Mouse (Mus musculus) midbrain, embryonic 10.5 days (tissue): ENCODE measurements around the gene Csf2rb2. TPM values are rescaled to one million over a fixed set of nuclear protein-coding genes. Genes with fewer than 3 reads are reported as not detected.
"Not testable (repeated sequence)": the region's sequence is repeated elsewhere in the genome, so short reads cannot be mapped to it uniquely, and the experiment has no call there.

Source experiments
- DNase-seq: peaks from one replicate; pipeline ENCODE4 v3.0.0-alpha.2; 2017; ENCODE audit warnings: low spot score
- H3K27ac ChIP-seq: fragments of 300-500 bp; sonication (generic); replicated peaks from 2 replicates; pipeline ENCODE4 v1.5.1; 2016; ENCODE audit warnings: mild to moderate bottlenecking
- H3K27me3 ChIP-seq: fragments of 300-500 bp; sonication (generic); 2 replicates; pipeline ENCODE4 v1.6.1; 2016; ENCODE audit warnings: low read depth, mild to moderate bottlenecking; ENCODE audit not compliant: poor library complexity, severe bottlenecking
- H3K36me3 ChIP-seq: fragments of 300-500 bp; sonication (generic); 2 replicates; pipeline ENCODE4 v1.6.1; 2016; ENCODE audit warnings: mild to moderate bottlenecking, moderate library complexity
- H3K4me1 ChIP-seq: fragments of 300-500 bp; sonication (generic); 2 replicates; pipeline ENCODE4 v1.6.1; 2016
- H3K4me3 ChIP-seq: fragments of 300-500 bp; sonication (generic); 2 replicates; pipeline ENCODE4 v1.5.1; 2016; ENCODE audit warnings: mild to moderate bottlenecking, moderate library complexity
- H3K9me3 ChIP-seq: fragments of 300-500 bp; sonication (generic); replicated peaks from 2 replicates; pipeline ENCODE4 v1.6.1; 2016; ENCODE audit warnings: mild to moderate bottlenecking
- WGBS: fragments of 180-500 bp; shearing (Covaris S2); methylation state at CpG from one replicate; pipeline ENCODE4 v1.1.7; 2016; 5-methylcytosine and 5-hydroxymethylcytosine counted together
- polyA plus RNA-seq: library from polyadenylated mRNA; unstranded; fragments of >200 nt; fragmentation: Nextera tagmentation; extraction: Ambion mirVana; gene quantifications from 2 replicates; pipeline ENCODE4 v1.2.1, GENCODE M21; 2016

Csf2rb2 gene
- polyA plus RNA-seq, 1 experiment from 2014 or later: 0.37 TPM

DNA sequence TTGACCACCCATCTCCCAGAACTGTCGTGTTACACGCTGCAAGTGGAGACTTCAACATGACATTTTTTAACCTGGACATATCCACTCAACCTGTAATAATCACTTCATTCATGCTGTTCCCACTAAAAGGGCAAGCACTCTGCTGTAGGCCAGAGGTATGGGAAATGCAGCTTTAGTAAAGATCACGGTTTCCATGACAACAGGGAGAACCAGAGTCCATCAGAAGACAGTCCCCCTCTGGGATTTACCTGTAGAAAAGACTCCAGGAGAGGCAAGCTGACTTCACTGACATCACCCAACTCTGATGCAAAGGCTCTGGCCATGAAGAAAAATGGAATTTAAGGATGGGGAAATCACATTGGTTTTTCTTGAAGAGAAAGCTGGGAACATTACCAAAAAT lies 42.2 kb downstream of the Csf2rb2 start:
- no peak for DNase-seq

DNA sequence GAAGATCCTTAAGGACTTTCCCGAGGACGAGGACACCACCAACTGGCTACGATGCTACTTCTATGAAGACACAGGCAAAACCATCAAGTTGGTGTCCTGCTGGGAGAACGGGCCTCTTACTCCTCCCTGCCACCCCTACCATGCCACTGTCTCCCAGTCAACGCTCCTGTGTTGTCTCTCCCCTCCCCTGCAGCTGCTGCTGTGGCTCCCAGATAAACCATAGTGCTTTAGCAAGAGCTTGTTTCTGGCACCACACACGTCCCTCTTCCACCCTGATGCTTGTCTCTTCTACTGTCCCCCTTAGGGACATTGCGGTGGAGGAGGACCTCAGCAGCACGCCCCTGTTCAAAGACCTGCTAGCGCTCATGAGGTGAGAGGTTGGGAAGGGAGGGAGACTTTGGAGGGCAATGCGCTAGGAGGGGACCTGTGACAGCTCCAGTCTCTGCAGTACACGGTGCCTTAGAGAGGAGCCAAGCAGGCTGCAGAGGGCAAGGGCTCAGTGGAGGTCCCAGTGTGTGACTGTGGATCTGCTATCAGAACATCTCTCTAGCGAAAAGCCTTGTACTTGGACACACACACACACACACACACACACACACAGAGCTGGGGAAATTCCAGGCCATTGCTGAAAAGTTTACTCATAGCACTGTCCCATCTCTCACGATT lies 44.7 kb downstream of the Csf2rb2 start:
- Histone ChIP-seq H3K27me3 (no peaks in the 10 kb centered on the region), H3K9me3 (no peaks in the 10 kb centered on the region), H3K27ac (no peak overlapping the region; the same call in 1 of the 2 replicates), H3K4me1 (peaks cover 4% of the 10 kb centered on the region), H3K4me3 (no peak overlapping the region), H3K36me3 (no peaks in the 10 kb centered on the region)
- no peak for DNase-seq
- 78% methylated on average over 13 of the region's 13 CpGs for WGBS

More for the DNA sequence above, 42.2 kb downstream of the Csf2rb2 start:
- Histone ChIP-seq H3K27ac (no peak overlapping the region), H3K9me3 (no peaks in the 10 kb centered on the region), H3K4me3 (no peak overlapping the region), H3K27me3 (no peaks in the 10 kb centered on the region), H3K36me3 (no peaks in the 10 kb centered on the region), H3K4me1 (peaks cover 4% of the 10 kb centered on the region)
- 82% methylated on average over 3 of the region's 3 CpGs for WGBS

DNA sequence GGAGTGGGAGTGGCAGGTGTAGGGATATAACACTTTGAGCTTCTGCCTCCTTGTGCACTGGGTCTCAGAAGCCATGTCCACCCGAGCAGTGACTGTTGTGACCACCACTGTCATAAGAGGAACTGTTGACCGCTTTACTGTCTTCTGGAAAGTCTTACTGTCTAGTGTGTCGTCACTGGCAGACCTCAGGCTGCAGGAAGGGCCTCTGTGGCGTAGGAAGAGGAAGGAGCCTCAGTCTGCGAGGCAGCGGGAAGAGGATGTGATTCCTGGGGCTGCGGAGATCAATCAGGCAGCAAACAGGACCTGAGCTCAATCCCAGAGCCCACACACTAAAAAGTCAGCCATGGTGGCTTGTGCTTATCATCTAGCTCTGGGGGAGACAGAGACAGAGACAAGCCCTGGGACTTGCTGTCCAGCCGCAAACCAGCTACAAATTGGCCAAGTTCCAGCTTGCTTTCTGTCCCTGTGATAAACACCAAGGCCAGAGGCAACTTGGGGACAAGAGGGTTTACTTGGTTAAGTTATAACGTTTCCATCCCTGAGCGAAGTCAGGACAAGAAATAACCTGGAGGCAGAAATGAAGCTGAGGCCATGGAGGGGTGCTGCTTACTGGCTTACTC lies 47.2 kb downstream of the Csf2rb2 start:
- Histone ChIP-seq H3K27me3 (0 out of 2 replicates have a peak, but pooled peaks cover 4% of the 10 kb centered on the region), H3K9me3 (no peaks in the 10 kb centered on the region), H3K27ac (0 out of 2 replicates have a peak overlapping the region, but pooled peaks have one; percentile 25), H3K36me3 (no peaks in the 10 kb centered on the region), H3K4me3 (no peak overlapping the region), H3K4me1 (peaks cover 5% of the 10 kb centered on the region)
- DNase-seq: no peak
- WGBS: 84% methylated on average over 10 of the region's 10 CpGs

DNA sequence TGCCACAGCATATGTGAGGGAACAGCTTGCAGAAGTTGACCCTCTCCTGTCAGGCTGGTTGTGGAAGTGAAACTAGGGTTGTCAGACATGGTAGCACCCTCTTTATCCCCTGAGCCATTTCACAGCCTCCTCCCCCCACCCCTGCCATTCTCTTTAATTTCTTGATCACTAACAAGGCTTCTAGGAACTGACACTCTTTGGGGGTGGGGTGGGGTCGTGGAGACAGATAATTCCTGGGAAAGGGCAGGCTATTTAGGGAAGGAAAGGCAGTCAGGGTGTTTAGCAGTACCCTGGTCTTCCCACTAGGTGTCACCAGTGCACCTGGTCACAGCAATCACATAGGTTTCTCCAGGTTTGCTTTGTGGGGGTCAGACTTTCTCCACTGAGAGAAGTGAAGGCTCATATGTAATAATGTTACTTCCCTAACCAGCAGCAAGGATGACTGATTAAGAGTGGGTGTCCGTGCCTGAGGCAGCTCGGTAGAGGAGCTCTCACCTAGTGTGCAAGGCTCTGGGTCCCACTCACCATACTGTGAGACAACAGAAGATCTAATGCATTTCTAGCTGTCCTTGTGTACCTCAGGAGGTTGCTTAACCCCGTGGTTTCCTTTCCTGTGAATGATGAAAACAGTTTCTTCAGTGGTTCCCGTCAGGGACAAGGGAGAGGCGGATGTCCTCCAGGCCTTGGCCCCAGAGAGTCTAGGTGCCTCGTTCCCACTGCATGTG lies 48.0 kb downstream of the Csf2rb2 start:
- Histone ChIP-seq H3K9me3 (no peaks in the 10 kb centered on the region), H3K27me3 (0 out of 2 replicates have a peak, but pooled peaks cover 4% of the 10 kb centered on the region), H3K27ac (peak overlapping the region; percentile 25; the same call in 1 of the 2 replicates), H3K36me3 (no peaks in the 10 kb centered on the region), H3K4me1 (peaks cover 5% of the 10 kb centered on the region), H3K4me3 (no peak overlapping the region)
- DNase-seq: peak; percentile 62
- WGBS: 38% methylated on average over 7 of the region's 7 CpGs

DNA sequence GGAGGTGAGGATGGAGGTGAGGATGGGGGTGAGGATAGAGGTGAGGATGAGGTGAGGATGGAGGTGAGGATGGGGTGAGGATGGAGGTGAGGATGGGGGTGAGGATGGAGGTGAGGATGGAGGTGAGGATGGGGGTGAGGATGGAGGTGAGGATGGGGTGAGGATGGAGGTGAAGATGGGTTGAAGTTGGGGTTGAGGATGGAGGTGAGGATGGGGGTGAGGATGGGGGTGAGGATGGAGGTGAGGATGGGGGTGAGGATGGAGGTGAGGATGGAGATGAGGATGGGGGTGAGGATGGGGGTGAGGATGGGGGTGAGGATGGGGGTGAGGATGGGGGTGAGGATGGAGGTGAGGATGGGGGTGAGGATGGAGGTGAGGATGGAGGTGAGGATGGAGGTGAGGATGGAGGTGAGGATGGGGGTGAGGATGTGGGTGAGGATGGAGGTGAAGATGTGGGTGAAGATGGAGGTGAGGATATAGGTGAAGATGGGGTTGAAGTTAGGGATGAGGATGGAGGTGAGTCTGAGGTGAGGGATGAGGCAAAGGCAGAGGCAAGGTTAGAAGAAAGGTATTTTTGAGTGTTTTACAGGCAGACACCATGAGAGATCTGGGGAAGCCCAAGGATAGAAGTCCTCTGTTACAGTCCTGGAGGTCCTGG lies 48.8 kb downstream of the Csf2rb2 start:
- H3K36me3 ChIP-seq, H3K4me1 ChIP-seq, H3K27me3 ChIP-seq, H3K9me3 ChIP-seq, H3K4me3 ChIP-seq, DNase-seq, H3K27ac ChIP-seq: not testable (repeated sequence)

DNA sequence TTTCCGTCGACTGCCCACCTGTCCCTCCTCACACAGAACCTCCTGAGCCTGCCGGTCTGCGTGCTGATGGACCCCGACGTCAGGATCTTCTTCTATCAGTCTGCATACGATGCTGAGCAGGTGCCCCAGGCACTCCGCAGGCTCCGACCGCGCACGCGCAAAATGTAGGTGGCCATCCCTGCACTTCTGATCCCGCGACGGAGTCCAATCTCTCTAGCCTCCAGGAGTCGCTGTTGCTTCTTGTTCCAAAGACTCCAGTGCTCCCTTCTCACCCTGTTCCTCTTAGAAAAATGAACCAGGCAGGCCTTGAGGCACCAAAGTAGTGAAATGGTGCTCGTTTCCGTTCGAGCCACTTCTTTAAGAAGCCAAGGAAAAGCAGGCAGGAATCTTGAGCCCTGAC lies 50.8 kb downstream of the Csf2rb2 start:
- Histone ChIP-seq H3K27me3 (0 out of 2 replicates have a peak, but pooled peaks cover 4% of the 10 kb centered on the region), H3K27ac (no peak overlapping the region), H3K4me1 (peaks cover 5% of the 10 kb centered on the region), H3K4me3 (0 out of 2 replicates have a peak overlapping the region, but pooled peaks have one; percentile 14), H3K36me3 (no peaks in the 10 kb centered on the region), H3K9me3 (no peaks in the 10 kb centered on the region)
- peak; percentile 60 for DNase-seq
- WGBS: 19% methylated on average over 20 of the region's 20 CpGs

DNA sequence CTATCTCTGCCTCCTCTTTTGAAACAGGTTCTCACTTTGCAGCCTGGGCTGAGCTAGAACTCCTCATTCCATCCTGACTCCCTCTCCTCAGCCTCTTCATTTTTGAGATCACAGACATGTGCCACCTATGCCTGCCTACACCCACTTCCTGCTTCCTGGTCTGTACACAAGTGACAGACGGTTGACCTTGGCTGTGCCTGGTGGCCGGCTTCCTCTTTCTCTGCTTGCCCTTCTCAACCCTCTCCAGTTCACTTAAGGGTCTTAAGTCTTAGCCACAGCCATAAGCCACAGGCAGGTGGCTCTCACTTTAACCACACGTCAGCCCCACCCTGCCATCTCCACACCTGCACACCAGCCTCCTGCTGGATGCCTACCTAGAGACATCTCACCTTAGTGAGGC lies 57.1 kb downstream of the Csf2rb2 start:
- Histone ChIP-seq H3K4me3 (no peak overlapping the region), H3K4me1 (no peaks in the 10 kb centered on the region), H3K36me3 (no peaks in the 10 kb centered on the region), H3K27ac (no peak overlapping the region), H3K9me3 (no peaks in the 10 kb centered on the region), H3K27me3 (no peaks in the 10 kb centered on the region)
- DNase-seq: no peak
- WGBS: 79% methylated on average over 3 of the region's 3 CpGs

DNA sequence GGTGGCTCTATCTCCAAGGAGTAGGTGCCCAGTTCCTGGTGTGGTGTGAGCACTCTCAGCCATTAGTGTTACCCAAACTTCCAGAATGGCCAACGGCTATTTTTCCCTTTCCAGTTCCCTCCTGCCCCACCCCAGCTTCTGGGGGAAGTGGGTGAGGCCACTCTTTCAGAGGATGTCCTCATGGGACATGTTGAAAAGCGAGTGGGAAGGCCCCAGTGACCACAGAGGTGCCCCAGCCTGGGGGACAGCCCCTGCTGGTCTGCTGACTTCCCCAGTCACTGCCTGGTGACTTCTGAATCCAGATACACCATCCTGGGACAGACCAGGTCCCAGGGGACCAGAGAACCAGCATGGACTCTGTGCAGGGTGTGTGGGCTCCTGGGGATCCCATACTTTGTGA lies 57.9 kb downstream of the Csf2rb2 start:
- Histone ChIP-seq H3K4me1 (no peaks in the 10 kb centered on the region), H3K4me3 (no peak overlapping the region), H3K9me3 (no peaks in the 10 kb centered on the region), H3K36me3 (no peaks in the 10 kb centered on the region), H3K27me3 (no peaks in the 10 kb centered on the region), H3K27ac (no peak overlapping the region)
- DNase-seq: no peak
- WGBS: 81% methylated on average over 2 of the region's 2 CpGs

DNA sequence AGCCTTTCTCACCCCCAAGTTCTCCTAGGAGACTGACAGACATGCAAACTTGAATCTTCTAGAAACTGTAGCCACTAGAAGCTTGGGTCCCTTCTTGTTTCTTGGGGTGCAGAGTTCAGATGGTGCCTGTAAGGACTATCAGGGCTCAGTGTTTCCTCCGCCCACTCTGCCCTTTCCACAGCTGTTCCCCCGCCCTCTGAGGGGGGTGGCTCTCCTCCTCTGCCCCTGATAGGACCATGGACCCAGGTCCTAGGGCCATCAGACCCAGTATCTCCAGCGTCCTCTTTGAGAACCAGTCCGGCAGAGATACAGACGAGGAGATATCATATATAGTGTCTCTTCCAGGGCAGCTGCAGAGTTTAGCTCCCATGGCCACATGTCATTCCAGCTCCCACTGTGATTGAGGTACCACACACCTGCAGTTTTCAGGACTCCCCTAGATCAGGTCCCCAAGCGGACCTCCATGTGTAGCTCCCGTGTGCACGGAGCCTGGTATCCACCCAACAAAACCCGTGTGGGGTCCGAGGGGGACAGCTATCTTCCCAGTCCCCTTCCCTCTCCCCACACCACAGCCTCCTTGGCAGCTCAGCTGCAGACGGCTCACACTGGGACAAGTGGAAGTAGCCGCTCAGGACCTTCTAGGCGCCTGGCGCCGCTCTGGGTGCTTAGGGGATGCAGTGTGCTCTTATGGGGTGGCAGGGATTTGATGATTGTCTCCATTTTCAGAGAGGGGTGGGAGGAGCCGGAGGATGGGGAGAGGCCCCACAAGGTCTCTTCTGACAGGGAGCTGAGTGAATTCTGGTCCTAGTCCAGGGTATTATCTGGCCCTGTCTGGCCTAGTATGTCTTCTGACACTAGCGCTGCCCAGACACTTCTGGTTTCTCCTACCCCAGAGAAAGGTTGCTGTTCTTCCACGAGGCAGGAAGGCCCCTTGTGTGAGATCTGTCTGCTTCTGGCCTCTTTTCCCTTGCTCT lies 59.1 kb downstream of the Csf2rb2 start:
- Histone ChIP-seq H3K4me3 (no peak overlapping the region), H3K36me3 (no peaks in the 10 kb centered on the region), H3K4me1 (no peaks in the 10 kb centered on the region), H3K27me3 (no peaks in the 10 kb centered on the region), H3K27ac (no peak overlapping the region), H3K9me3 (no peaks in the 10 kb centered on the region)
- DNase-seq: no peak
- WGBS: 78% methylated on average over 18 of the region's 18 CpGs

DNA sequence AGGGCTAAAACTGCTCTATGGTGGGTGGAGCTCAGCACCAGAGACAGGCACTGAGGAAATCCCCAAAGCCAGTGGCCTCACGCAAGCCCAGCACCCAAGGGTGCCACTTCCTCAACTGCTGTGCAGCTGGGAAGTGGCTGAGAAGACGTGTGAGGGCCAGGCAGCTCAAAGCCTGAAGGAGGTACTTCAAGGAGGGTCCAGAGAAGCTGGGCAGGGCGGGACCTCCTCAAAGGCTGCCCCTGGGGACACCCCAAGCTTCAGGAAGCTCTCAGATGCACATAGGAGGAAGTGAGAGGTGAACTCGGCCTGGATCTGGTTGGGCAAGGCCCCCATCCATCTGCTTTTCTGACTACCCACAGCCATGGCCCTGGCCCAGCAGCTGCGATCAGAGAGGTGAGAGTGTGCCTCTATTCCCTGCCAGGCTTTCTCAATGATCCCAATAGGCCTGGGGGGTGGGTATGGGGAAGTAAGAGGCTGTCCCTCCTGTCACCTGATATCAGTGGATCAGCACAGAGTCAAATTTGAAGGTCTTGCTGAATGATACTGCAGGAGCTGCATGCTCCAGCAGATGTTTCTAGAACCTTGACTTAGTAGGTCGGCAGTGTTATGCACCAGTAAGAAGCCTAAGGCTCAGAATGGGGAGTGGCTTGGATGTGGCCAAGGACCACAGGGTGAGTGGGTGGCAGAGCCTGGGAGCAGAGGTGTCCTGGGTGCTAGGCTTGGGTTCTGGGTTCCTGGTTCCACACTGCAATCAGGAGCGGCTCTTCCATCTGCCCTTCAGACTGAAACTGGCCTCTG lies 60.6 kb downstream of the Csf2rb2 start, which contains the start of gene Ncf4:
Ncf4 (plus strand) TSS at position 107 of the 798 bp plus-strand sequence.
- Histone ChIP-seq H3K4me3 (no peak within 1 kb of the TSS), H3K27ac (no peak within 1 kb of the TSS), H3K4me1 (no peaks in the 10 kb centered on the region), H3K36me3 (no peaks in the 10 kb centered on the region), H3K9me3 (no peaks in the 10 kb centered on the region), H3K27me3 (no peaks in the 10 kb centered on the region)
- 75% methylated on average over 7 of the region's 7 CpGs for WGBS
- no peak for DNase-seq

DNA sequence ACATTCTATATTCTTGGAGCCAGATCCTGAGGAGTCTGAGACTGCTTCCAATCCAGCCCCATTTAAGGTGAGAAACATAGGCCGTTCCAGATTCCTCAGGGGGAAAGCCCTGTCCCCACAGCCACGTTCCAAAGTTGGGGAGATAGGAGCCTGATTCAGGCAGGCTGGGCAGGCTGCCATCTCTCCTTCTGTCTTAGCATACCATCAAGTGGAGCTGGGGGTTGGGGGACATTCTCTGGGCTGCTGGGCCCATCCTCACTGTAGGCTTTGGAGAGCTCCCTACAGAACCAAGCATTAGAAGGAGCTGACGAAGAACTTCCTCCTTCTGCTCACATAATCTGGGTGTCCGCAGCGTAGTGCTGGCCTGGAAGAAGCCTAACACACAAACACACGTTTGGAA lies 61.7 kb downstream of the Csf2rb2 start:
- no peak overlapping the region for H3K4me3 ChIP-seq
- 83% methylated on average over 6 of the region's 6 CpGs for WGBS
- H3K27me3 ChIP-seq: no peaks in the 10 kb centered on the region
- no peaks in the 10 kb centered on the region for H3K4me1 ChIP-seq
- no peak for DNase-seq
- no peaks in the 10 kb centered on the region for H3K36me3 ChIP-seq
- H3K9me3 ChIP-seq: no peaks in the 10 kb centered on the region
- H3K27ac ChIP-seq: no peak overlapping the region
